Mouse (Mus musculus) gastrocnemius, adult 2 months (tissue): Measurements from ENCODE around the gene Gdpd3. TPM values are rescaled to one million over a fixed set of nuclear protein-coding genes. Genes with fewer than 3 reads are reported as not detected.

Source experiments
- DNase-seq: peaks from one replicate; pipeline ENCODE4 v3.0.0; 2022
- H3K27ac ChIP-seq: fragments of 200-600 bp; 2 replicates; pipeline ENCODE4 v1.8.1; 2022; ENCODE audit warnings: mild to moderate bottlenecking
- H3K4me3 ChIP-seq: fragments of 200-600 bp; 2 replicates; pipeline ENCODE4 v1.8.1; 2022; ENCODE audit warnings: mild to moderate bottlenecking, moderate library complexity
- CTCF ChIP-seq: fragments of 200-600 bp; IDR thresholded peaks from 2 replicates; pipeline ENCODE4 v1.8.1; 2022; ENCODE audit warnings: antibody characterized with exemption, mild to moderate bottlenecking, moderate library complexity
- intact Hi-C: fragments of 180-260 bp; cut with DNase I; formaldehyde crosslinking; loops from one replicate; pipeline ENCODE4 v1.15.1; 2025
- total RNA-seq, 2 experiments: library from RNA; stranded (reverse); gene quantifications; 2 replicates each; pipeline ENCODE4 v1.2.3; 2021

The Gdpd3 gene
- total RNA-seq, 2 experiments from 2014 or later = 0.67 to 1.3 TPM

DNA sequence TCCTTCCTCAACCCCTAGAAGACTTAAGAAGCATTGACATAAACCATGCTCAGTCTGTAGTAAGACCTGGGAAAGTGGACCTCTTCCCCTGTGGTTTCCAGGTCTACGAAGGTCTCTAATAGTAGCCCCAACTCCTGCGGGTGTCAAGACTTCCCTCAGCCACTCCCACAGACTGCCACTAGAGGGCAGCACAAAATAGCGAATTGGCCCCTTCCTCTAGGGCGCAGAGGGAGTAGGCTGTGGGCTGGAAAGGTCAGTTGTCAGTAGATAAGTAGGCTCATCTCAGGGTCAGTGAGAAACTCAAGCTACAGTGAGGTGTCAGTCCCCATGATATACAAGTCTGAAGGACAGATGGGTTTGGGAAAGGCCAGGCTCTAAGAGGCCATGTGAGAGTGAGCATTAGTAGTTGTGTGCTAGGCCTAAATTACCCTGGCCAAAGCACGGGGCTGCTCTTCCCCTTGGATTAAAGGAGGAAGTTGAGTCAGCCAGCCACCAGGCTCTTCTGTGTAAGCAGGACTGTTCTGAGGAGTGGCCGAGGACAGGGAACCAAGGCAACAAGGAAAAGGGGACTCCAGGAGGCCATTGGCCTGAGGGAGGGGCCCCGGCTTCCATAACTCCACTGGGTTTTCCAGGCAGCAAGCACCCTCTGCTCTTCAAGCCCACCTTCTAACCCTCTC, 55.8 kb downstream of the Gdpd3 start:
- peak overlapping the region; percentile 80 for H3K4me3 ChIP-seq
- H3K27ac ChIP-seq = peak overlapping the region; percentile 87
- DNase-seq = peak; percentile 86
- TF ChIP-seq CTCF = peak; percentile 99
- intact Hi-C loops = loop anchor here (1.0 to 5.0 kb wide), 4 partner anchors 40 to 205 kb away; partner anchors contain the start of genes Hirip3, Ino80e, Maz and Taok2

GRCm38 (mm10) chr7:126822741-126823140, 56.6 kb downstream of the Gdpd3 start:
- Histone ChIP-seq H3K27ac (peak overlapping the region; percentile 87), H3K4me3 (peak overlapping the region; percentile 80)
- TF ChIP-seq CTCF = no peak
- intact Hi-C loops = loop anchor here (5.0 kb wide), 3 partner anchors 40 to 205 kb away; partner anchors contain the start of genes Hirip3, Ino80e, Maz and Taok2
- DNase-seq = peak; percentile 48

GRCm38 (mm10) chr7:126823202-126823711, 57.1 kb downstream of the Gdpd3 start:
- intact Hi-C loops = loop anchor here (5.0 kb wide), 3 partner anchors 39 to 204 kb away; partner anchors contain the start of genes Hirip3, Ino80e, Maz and Taok2
- peak overlapping the region; percentile 87 for H3K27ac ChIP-seq
- peak; percentile 43 for DNase-seq

DNA sequence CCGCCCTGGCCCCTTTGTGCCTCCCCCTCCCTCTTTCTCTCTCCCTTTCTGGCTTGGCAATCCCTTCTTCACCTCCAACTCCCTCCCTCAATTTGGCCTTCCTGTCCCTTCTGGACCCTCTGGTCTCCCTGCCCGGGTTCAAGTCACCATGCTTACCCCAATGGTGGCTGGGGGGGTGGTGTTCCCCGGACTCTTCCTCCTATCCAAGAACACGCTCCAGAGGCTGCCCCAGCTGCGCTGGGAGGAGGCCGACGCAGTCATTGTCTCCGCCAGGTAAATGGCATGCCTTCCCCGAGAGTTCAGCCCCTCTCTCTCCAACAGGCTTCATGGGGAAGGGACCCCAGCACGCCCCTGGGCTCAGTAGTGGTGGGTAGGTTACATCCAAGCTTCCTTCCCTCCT, 57.8 kb downstream of the Gdpd3 start:
- peak overlapping the region; percentile 87 for H3K27ac ChIP-seq
- no peak for TF ChIP-seq CTCF
- peak overlapping the region; percentile 80 for H3K4me3 ChIP-seq
- DNase-seq = no peak
- intact Hi-C loops = loop anchor here (5.0 kb wide), 3 partner anchors 38 to 203 kb away; partner anchors contain the start of genes Hirip3, Ino80e, Maz and Taok2

More at GRCm38 (mm10) chr7:126823202-126823711, 57.1 kb downstream of the Gdpd3 start:
- peak overlapping the region; percentile 80 for H3K4me3 ChIP-seq
- TF ChIP-seq CTCF = no peak

Other genes with a start within 250 kb of the Gdpd3 start
- 100 to 1,000 TPM; 153 to 163 TPM for gene Eif3c, start 199.9 kb upstream of the Gdpd3 start, total RNA-seq
- gene Apobr, start 181.4 kb upstream of the Gdpd3 start, total RNA-seq = under 1 TPM; 0.38 to 0.78 TPM
- gene Cln3, start 180.5 kb upstream of the Gdpd3 start, total RNA-seq = 10 to 100 TPM in 1 of 2 experiments, 1 to 10 TPM in 1; 9.1 to 13.4 TPM
- gene Il27, start 171.4 kb upstream of the Gdpd3 start, total RNA-seq = not detected
- 10 to 100 TPM in 1 of 2 experiments, 1 to 10 TPM in 1; 8.8 to 10.9 TPM for gene Nupr1, start 135.5 kb upstream of the Gdpd3 start, total RNA-seq
- 10 to 100 TPM; 30.0 to 34.1 TPM for gene Sgf29, start 117.0 kb upstream of the Gdpd3 start, total RNA-seq
- 10 to 100 TPM; 16.6 to 16.8 TPM for gene Sult1a1, start 89.9 kb upstream of the Gdpd3 start, total RNA-seq
- gene Bola2, start 70.9 kb upstream of the Gdpd3 start, total RNA-seq = 10 to 100 TPM; 35.1 to 36.9 TPM
- 1 to 10 TPM; 2.7 to 3.3 TPM for gene Slx1b, start 70.5 kb upstream of the Gdpd3 start, total RNA-seq
- 1 to 10 TPM; 2.3 to 2.4 TPM for gene Coro1a, start 58.5 kb upstream of the Gdpd3 start, total RNA-seq
- 10 to 100 TPM; 22.3 to 22.4 TPM for gene Mapk3, start 6.7 kb upstream of the Gdpd3 start, total RNA-seq
- 10 to 100 TPM; 74.6 to 93.1 TPM for gene Ypel3, start 10.6 kb downstream of the Gdpd3 start, total RNA-seq
- gene Tbx6, start 15.1 kb downstream of the Gdpd3 start, total RNA-seq = under 1 TPM; 0.42 to 0.48 TPM
- gene Ppp4c, start 26.2 kb downstream of the Gdpd3 start, total RNA-seq = 10 to 100 TPM; 22.8 to 25.7 TPM
- gene Fam57b, start 31.3 kb downstream of the Gdpd3 start, total RNA-seq = 10 to 100 TPM; 61.1 to 64.6 TPM
- not detected for gene 4930451I11Rik, start 65.3 kb downstream of the Gdpd3 start, total RNA-seq
- gene Doc2a, start 81.1 kb downstream of the Gdpd3 start, total RNA-seq = not detected
- 1 to 10 TPM; 5.3 to 6.3 TPM for gene Hirip3, start 95.6 kb downstream of the Gdpd3 start, total RNA-seq
- gene Ino80e, start 96.0 kb downstream of the Gdpd3 start, total RNA-seq = 10 to 100 TPM in 1 of 2 experiments, 1 to 10 TPM in 1; 8.7 to 12.9 TPM
- gene Taok2, start 118.4 kb downstream of the Gdpd3 start, total RNA-seq = 10 to 100 TPM; 22.3 to 23.5 TPM
- gene Tmem219, start 156.6 kb downstream of the Gdpd3 start, total RNA-seq = 10 to 100 TPM; 10.9 to 11.3 TPM
- gene Kctd13, start 162.5 kb downstream of the Gdpd3 start, total RNA-seq = 1 to 10 TPM; 2.5 to 2.9 TPM
- gene Asphd1, start 183.2 kb downstream of the Gdpd3 start, total RNA-seq = not detected
- 1 to 10 TPM; 1.1 to 1.4 TPM for gene Sez6l2, start 184.2 kb downstream of the Gdpd3 start, total RNA-seq
- gene Cdipt, start 209.6 kb downstream of the Gdpd3 start, total RNA-seq = 10 to 100 TPM; 29.3 to 41.0 TPM
- gene Cdiptos, start 209.8 kb downstream of the Gdpd3 start, total RNA-seq = under 1 TPM in 1 of 2 experiments, not detected in 1; 0.47 TPM
- 10 to 100 TPM; 26.5 to 30.2 TPM for gene Mvp, start 248.3 kb downstream of the Gdpd3 start, total RNA-seq